Mouse (Mus musculus): ENCODE data around the gene Mylk2. TPM values are rescaled to one million over a fixed set of nuclear protein-coding genes. Genes with fewer than 3 reads are reported as not detected.

Mylk2 gene
- polyA plus RNA-seq, 1 experiment from 2014 or later: not detected

- peak overlapping the region; percentile 38 for H3K9ac ChIP-seq
- WGBS: under 1% methylated on average over 57 of the region's 65 CpGs
- H3K27me3 ChIP-seq (ENCODE audit: insufficient read depth, low read length): peaks cover 64% of the 10 kb centered on the region
- no peak for TF ChIP-seq CTCF (IDR thresholded peaks at IDR 0.05; ENCODE audit: low read depth)
- DNase-seq (peak; percentile 48), ATAC-seq (ENCODE audit: insufficient read depth) (0 out of 2 replicates have a peak, but pooled peaks have one; percentile 11)
- H3K4me1 ChIP-seq (ENCODE audit: insufficient read depth): no peaks in the 10 kb centered on the region
- H3K36me3 ChIP-seq (ENCODE audit: insufficient read depth): no peaks in the 10 kb centered on the region
- H3K4me2 ChIP-seq: peak overlapping the region; percentile 73
- H3K9me3 ChIP-seq (ENCODE audit: low read depth, low read length): no peaks in the 10 kb centered on the region
- no peak overlapping the region for H3K27ac ChIP-seq (ENCODE audit: low read depth)
- H3K4me3 ChIP-seq (ENCODE audit: low read depth, low read length): peak overlapping the region; percentile 42
Measured at GRCm38 (mm10) chr2:152942898-152943515, 31.9 kb downstream of the Mylk2 start.

GRCm38 (mm10) chr2:152943568-152943967 lies 32.4 kb downstream of the Mylk2 start:
- Histone ChIP-seq H3K9me3 (ENCODE audit: low read depth, low read length) (no peaks in the 10 kb centered on the region), H3K4me2 (peak overlapping the region; percentile 73), H3K27me3 (ENCODE audit: insufficient read depth, low read length) (peaks cover 69% of the 10 kb centered on the region), H3K9ac (no peak overlapping the region), H3K36me3 (ENCODE audit: insufficient read depth) (no peaks in the 10 kb centered on the region), H3K4me1 (ENCODE audit: insufficient read depth) (no peaks in the 10 kb centered on the region), H3K4me3 (ENCODE audit: low read depth, low read length) (peak overlapping the region; percentile 42), H3K27ac (ENCODE audit: low read depth) (no peak overlapping the region)
- ATAC-seq (ENCODE audit: insufficient read depth) (no peak), DNase-seq (no peak)
- WGBS: 8% methylated on average over 8 of the region's 8 CpGs
- TF ChIP-seq CTCF (IDR thresholded peaks at IDR 0.05; ENCODE audit: low read depth): no peak

- peaks cover 73% of the 10 kb centered on the region for H3K27me3 ChIP-seq (ENCODE audit: insufficient read depth, low read length)
- no peak for ATAC-seq (ENCODE audit: insufficient read depth)
- H3K27ac ChIP-seq (ENCODE audit: low read depth): no peak overlapping the region
- no peak for TF ChIP-seq CTCF (IDR thresholded peaks at IDR 0.05; ENCODE audit: low read depth)
- no peaks in the 10 kb centered on the region for H3K4me1 ChIP-seq (ENCODE audit: insufficient read depth)
- no peaks in the 10 kb centered on the region for H3K9me3 ChIP-seq (ENCODE audit: low read depth, low read length)
- H3K4me2 ChIP-seq: no peak overlapping the region
- no peak overlapping the region for H3K4me3 ChIP-seq (ENCODE audit: low read depth, low read length)
- H3K9ac ChIP-seq: no peak overlapping the region
- WGBS: 53% methylated on average over 9 of the region's 9 CpGs
- no peak for DNase-seq
- H3K36me3 ChIP-seq (ENCODE audit: insufficient read depth): no peaks in the 10 kb centered on the region
Measured at GRCm38 (mm10) chr2:152944013-152944412, 32.9 kb downstream of the Mylk2 start.

GRCm38 (mm10) chr2:152947098-152947497 lies 35.9 kb downstream of the Mylk2 start:
- H3K9ac ChIP-seq: no peak overlapping the region
- TF ChIP-seq CTCF (IDR thresholded peaks at IDR 0.05; ENCODE audit: low read depth): no peak
- no peak overlapping the region for H3K4me2 ChIP-seq
- H3K27ac ChIP-seq (ENCODE audit: low read depth): no peak overlapping the region
- H3K36me3 ChIP-seq (ENCODE audit: insufficient read depth): no peaks in the 10 kb centered on the region
- 23% methylated on average over 7 of the region's 7 CpGs for WGBS
- no peaks in the 10 kb centered on the region for H3K9me3 ChIP-seq (ENCODE audit: low read depth, low read length)
- H3K27me3 ChIP-seq (ENCODE audit: insufficient read depth, low read length): peaks cover 86% of the 10 kb centered on the region
- ATAC-seq (ENCODE audit: insufficient read depth) (no peak), DNase-seq (peak; percentile 68)
- no peaks in the 10 kb centered on the region for H3K4me1 ChIP-seq (ENCODE audit: insufficient read depth)
- no peak overlapping the region for H3K4me3 ChIP-seq (ENCODE audit: low read depth, low read length)

- no peak for DNase-seq
- no peak for ATAC-seq (ENCODE audit: insufficient read depth)
- H3K4me2 ChIP-seq: no peak overlapping the region
- no peaks in the 10 kb centered on the region for H3K36me3 ChIP-seq (ENCODE audit: insufficient read depth)
- peaks cover 81% of the 10 kb centered on the region for H3K27me3 ChIP-seq (ENCODE audit: insufficient read depth, low read length)
- no peak overlapping the region for H3K9ac ChIP-seq
- H3K9me3 ChIP-seq (ENCODE audit: low read depth, low read length): no peaks in the 10 kb centered on the region
- WGBS: 80% methylated on average over 5 of the region's 5 CpGs
- TF ChIP-seq CTCF (IDR thresholded peaks at IDR 0.05; ENCODE audit: low read depth): no peak
- no peak overlapping the region for H3K4me3 ChIP-seq (ENCODE audit: low read depth, low read length)
- H3K27ac ChIP-seq (ENCODE audit: low read depth): no peak overlapping the region
- no peaks in the 10 kb centered on the region for H3K4me1 ChIP-seq (ENCODE audit: insufficient read depth)
Measured at GRCm38 (mm10) chr2:152948438-152949020, 37.4 kb downstream of the Mylk2 start.

- no peak overlapping the region for H3K27ac ChIP-seq (ENCODE audit: low read depth)
- 0 out of 2 replicates have a peak overlapping the region, but pooled peaks have one; percentile 56 for H3K4me3 ChIP-seq (ENCODE audit: low read depth, low read length)
- 39% methylated on average over 11 of the region's 11 CpGs for WGBS
- TF ChIP-seq CTCF (IDR thresholded peaks at IDR 0.05; ENCODE audit: low read depth): no peak
- peak overlapping the region; percentile 98 for H3K4me2 ChIP-seq
- H3K9me3 ChIP-seq (ENCODE audit: low read depth, low read length): no peaks in the 10 kb centered on the region
- DNase-seq (no peak), ATAC-seq (ENCODE audit: insufficient read depth) (no peak)
- H3K4me1 ChIP-seq (ENCODE audit: insufficient read depth): no peaks in the 10 kb centered on the region
- H3K36me3 ChIP-seq (ENCODE audit: insufficient read depth): no peaks in the 10 kb centered on the region
- no peak overlapping the region for H3K9ac ChIP-seq
- peaks cover 69% of the 10 kb centered on the region for H3K27me3 ChIP-seq (ENCODE audit: insufficient read depth, low read length)
Measured at GRCm38 (mm10) chr2:152950358-152951064, 39.4 kb downstream of the Mylk2 start.
